Mouse (Mus musculus) layer of hippocampus, adult 18-20 months (tissue): Measurements from ENCODE around the gene Srgap3. TPM values are rescaled to one million over a fixed set of nuclear protein-coding genes. Genes with fewer than 3 reads are reported as not detected.

ENCODE experiments used
- DNase-seq, 2 experiments: peaks; one replicate each; pipeline ENCODE4 v3.0.0; 2022; ENCODE audit warnings: low spot score in 2 of 2
- total RNA-seq, 2 experiments: library from RNA; stranded (reverse); gene quantifications; 2 replicates each; pipeline ENCODE4 v1.2.3; 2021

Gene Srgap3
- total RNA-seq, 2 experiments from 2014 or later: 276 to 280 TPM

GRCm38 (mm10) chr6:112694492-112694891 is 252.6 kb downstream of the Srgap3 start:
- DNase-seq: no peak

GRCm38 (mm10) chr6:112691523-112691922 is 255.5 kb downstream of the Srgap3 start:
- no peak for DNase-seq

GRCm38 (mm10) chr6:112688033-112688432 is 259.0 kb downstream of the Srgap3 start:
- DNase-seq: no peak

- no peak for DNase-seq
These were observed 260.6 kb downstream of the Srgap3 start for GRCm38 (mm10) chr6:112686485-112686884.

- no peak for DNase-seq
These were observed 263.0 kb downstream of the Srgap3 start for GRCm38 (mm10) chr6:112684065-112684464.

Other genes starting within 250 kb of the Srgap3 start
- 10 to 100 TPM; 30.0 to 30.3 TPM for gene Thumpd3, start 99.0 kb upstream of the Srgap3 start, total RNA-seq
- gene Setd5, start 130.1 kb upstream of the Srgap3 start, total RNA-seq: 10 to 100 TPM; 92.8 to 95.7 TPM
- 10 to 100 TPM; 74.2 to 76.4 TPM for gene Lhfpl4, start 248.1 kb upstream of the Srgap3 start, total RNA-seq